Mouse (Mus musculus) spleen, embryonic (tissue): ENCODE measurements around the gene Nlrx1.
"Not testable (repeated sequence)": the region's sequence is repeated elsewhere in the genome, so short reads cannot be mapped to it uniquely, and the experiment has no call there.

Source experiments
- CTCF ChIA-PET: fragments of 350-600 bp; sonication (Branson Sonifier 250); formaldehyde crosslinking; loops from one replicate; lab custom pipeline; 2022; lab: Charles Lee

The Nlrx1 gene

DNA sequence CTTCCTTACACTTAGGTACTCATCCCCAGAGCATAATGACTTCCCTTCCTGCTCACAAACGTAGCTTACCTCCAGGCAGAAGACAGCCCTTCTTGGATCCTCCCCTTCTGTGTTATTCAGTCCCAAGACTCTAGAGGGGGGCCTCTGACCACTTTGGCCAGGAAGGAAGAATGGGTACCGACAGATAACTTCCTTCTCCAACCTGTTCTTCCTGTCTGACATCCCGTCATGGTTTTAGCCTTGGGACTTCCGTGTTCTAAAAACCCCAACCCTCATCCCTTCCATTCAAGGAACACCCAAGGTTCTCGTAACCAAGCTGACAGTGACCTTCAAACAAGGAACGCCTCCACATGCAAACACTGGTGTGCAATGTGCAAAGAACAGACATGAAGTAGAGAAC, at the start of gene Nlrx1:
TSS of gene Nlrx1 (minus strand) at position 168 of the 400 bp plus-strand sequence.
- CTCF ChIA-PET, result interaction anchor here (0.5 to 1.0 kb wide), 2 partner anchors 17 to 83 kb away, joined by 3 to 5 read pairs; no protein-coding TSS in a partner anchor

- CTCF ChIA-PET, result interaction anchor here (0.7 kb wide), 1 partner anchor 50 kb away, joined by 4 read pairs; no protein-coding TSS in a partner anchor
Observed at GRCm38 (mm10) chr9:44317452-44317851, 49.1 kb upstream of the Nlrx1 start.

- CTCF ChIA-PET, result no interaction called here
Observed at GRCm38 (mm10) chr9:44314910-44315309, 46.5 kb upstream of the Nlrx1 start.

- CTCF ChIA-PET, result no interaction called here
Observed at GRCm38 (mm10) chr9:44314257-44314547, 45.8 kb upstream of the Nlrx1 start.

- CTCF ChIA-PET, result no interaction called here
Observed at GRCm38 (mm10) chr9:44313476-44314256, 45.3 kb upstream of the Nlrx1 start.

GRCm38 (mm10) chr9:44311136-44312134, 43.0 kb upstream of the Nlrx1 start:
- CTCF ChIA-PET, result no interaction called here

DNA sequence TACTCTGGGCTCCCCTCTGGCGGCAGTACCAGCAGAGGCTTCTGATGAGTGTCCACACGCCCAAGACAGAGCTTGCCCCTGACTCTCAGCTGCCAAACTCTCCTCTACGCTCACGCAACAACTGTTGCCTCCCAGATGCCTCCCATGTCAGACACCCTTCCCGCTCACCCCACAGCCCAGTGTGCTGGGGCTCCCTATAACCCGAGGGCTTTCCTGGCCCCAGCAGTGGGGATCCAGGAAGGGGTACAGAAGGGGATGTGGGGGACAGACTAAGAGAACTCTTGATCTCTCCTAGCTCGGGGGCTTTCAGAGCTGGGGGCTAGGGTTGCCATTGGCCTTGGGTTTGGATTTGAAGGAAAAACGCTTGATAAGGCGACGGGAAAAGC, 42.3 kb upstream of the Nlrx1 start:
- CTCF ChIA-PET, result no interaction called here

- CTCF ChIA-PET, result no interaction called here
Observed at GRCm38 (mm10) chr9:44309756-44310155, 41.4 kb upstream of the Nlrx1 start.

GRCm38 (mm10) chr9:44307248-44307647, 38.8 kb upstream of the Nlrx1 start:
- CTCF ChIA-PET, result interaction anchor here (0.7 to 0.9 kb wide), 3 partner anchors 15 to 29 kb away, joined by 3 to 4 read pairs (median 4); no protein-coding TSS in a partner anchor

GRCm38 (mm10) chr9:44306532-44306931, 38.1 kb upstream of the Nlrx1 start:
- CTCF ChIA-PET, result no interaction called here

DNA sequence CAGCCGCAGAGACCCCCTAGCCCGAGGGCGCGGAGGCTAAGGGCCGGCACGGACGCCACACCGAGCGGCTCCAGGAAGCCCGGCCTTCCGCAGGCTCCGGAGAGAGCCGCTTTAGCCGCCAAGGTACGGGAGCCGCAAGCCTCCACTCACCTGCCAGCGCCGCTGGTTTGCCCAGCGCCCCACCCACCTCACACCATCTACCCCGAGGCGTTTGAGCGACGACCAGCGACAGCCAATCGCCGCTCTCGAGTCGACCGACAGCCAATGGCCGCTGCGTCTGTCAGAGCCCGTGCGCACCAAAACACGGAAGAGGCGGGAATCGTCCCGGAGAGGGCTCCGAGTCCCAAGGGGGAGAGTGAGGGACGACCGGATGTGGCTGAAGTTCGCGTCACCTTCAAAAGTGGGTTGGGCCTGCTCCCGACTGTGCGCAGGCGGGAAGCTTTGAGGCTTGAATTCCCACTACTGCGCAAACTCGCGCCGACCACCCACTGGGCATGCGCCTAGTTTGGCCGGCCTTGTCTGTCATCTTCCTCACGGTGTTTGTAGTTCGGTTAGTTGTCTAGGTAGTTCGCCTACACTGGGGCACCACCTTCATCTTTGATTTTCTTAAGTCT, 37.2 kb upstream of the Nlrx1 start, which contains the start of gene Hinfp:
TSS of gene Hinfp (minus strand) at position 206 of the 614 bp plus-strand sequence.
- CTCF ChIA-PET, result no interaction called here

DNA sequence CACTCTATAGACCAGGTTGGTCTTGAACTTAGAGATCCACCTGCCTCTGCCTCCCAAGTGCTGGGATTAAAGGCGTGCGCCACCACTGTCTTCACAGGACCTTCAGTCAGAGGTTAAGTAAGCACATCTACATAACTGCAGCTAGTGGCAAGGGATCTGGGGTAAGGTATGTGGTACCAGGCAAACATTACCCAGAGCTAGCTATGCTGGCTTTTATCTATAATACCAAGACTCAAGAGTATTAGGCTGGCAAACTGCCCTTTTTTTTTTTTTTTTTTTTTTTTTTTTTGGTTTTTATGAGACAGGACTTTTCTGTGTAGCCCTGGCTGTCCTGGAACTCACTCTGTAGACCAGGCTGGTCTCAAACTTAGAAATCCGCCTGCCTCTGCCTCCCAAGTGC, 31.6 kb upstream of the Nlrx1 start:
- CTCF ChIA-PET, result not testable (repeated sequence)

DNA sequence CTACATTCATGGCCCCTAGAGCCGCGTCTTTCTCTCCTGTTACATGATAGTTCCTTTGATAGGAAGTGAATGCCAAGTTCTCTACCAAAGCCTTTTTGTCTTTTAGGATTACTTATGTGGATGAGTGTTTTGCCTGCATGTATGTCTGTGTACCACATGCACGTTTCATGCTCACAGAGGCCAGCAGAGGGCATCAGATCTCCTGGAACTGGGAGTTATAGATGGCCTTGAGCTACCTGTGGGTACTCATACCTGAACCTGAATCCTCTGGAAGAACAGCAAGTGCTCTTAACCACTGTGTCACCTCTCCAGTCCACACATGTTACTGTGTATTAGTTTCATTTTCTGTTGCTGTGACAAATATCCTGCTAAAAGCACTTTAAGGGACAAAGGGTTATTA, 24.1 kb upstream of the Nlrx1 start:
- CTCF ChIA-PET, result interaction anchor here (1.1 kb wide), 1 partner anchor 69 kb away, joined by 3 read pairs; the partner anchor contains the start of gene Vps11

DNA sequence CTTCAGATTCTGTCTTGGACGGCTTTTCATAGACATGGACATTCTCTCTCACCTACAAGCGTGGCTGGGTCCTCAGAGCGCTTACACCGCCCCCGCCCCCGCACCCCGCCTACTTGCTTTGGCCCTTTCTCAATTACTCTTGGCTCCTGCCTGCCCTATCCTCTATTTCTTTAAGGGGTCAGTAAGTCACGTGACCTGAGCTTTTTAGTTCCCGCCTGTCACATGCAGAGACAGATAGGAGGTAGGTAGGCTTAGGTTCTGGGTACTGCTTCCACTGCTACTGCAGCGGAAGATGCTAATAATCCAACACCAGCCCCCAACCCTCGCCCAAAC, 20.5 kb upstream of the Nlrx1 start:
- CTCF ChIA-PET, result no interaction called here

GRCm38 (mm10) chr9:44288076-44288958, 19.9 kb upstream of the Nlrx1 start, which contains the start of gene Abcg4:
TSS of gene Abcg4 (minus strand) at chr9:44288615.
- CTCF ChIA-PET, result interaction anchor here (0.6 to 1.2 kb wide), 2 partner anchors 38 to 44 kb away, joined by 3 to 4 read pairs; partner anchors contain the start of gene Dpagt1

GRCm38 (mm10) chr9:44287401-44288075, 19.1 kb upstream of the Nlrx1 start:
- CTCF ChIA-PET, result interaction anchor here (0.7 to 1.2 kb wide), 2 partner anchors 39 to 142 kb away, joined by 4 to 8 read pairs; partner anchors contain the start of gene Dpagt1

DNA sequence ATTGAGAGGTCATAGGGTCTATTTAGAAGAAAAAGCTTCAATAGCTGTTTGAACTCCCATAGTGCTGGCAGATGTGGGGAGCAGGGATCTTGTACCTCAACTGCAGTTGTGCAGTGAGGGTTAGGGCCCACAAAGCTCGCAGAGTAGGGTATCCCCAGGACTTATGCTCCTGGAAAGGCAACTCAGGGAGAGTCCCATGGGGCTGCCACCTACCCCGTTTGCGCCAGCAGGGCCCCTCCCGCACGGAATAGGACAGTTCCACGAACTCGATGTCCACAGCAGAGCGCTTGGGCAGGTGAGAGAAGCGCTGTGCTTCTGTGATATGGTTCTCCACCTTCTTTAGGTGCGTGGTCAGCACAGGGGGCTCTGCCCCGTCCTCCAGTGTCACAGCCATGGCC, 18.6 kb upstream of the Nlrx1 start:
- CTCF ChIA-PET, result interaction anchor here (0.7 to 1.2 kb wide), 2 partner anchors 39 to 141 kb away, joined by 4 to 8 read pairs; partner anchors contain the start of gene Dpagt1

- CTCF ChIA-PET, result interaction anchor here (0.7 kb wide), 1 partner anchor 141 kb away, joined by 8 read pairs; no protein-coding TSS in a partner anchor
Observed at GRCm38 (mm10) chr9:44286256-44286850, 18.0 kb upstream of the Nlrx1 start.

DNA sequence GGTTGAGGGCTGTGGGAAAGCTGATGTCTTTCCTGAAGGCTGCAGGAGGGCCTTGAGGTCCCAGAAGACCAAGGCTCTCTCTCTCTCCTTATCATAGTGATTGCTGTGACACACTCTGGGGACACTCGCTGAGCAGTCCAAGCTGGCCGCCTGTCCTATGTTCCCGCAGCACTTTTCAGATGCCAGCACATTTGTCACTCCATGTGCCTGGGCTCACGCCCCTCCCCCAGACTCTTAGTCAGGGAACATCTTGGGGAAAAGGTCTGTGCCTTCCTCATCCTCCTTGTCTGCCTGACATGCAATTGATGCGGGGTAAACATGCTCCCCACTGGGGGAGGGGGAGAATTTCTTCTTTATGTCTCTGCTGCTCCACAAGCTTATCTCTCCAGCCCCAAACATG, 14.8 kb upstream of the Nlrx1 start:
- CTCF ChIA-PET, result interaction anchor here (0.9 kb wide), 1 partner anchor 183 kb away, joined by 10 read pairs; no protein-coding TSS in a partner anchor
